12 mouse cellular contexts compared by ENCODE assay signal in genomic region chr12:32533641-32534040, GRCm38 (mm10).
A peak's percentile ranks its signal among the peaks of the same experiment; 100 is the strongest.
DNase-seq lines count a peak whose midpoint lies in the region; ATAC-seq and TF ChIP-seq lines count a peak whose summit lies in the region.
"Had no signal": no experiment of that assay in that cellular context is flagged by ENCODE, and none has a peak within 500 bp of the region (broad histone marks: within the 10 kb centered on the region; RNA-seq: fewer than 3 reads in every experiment).

No protein-coding gene starts in this region.

- no peak for ATAC-seq in embryonic facial prominence, embryonic 14.5 days (ENCODE audit: low read depth)
- peak; percentile 62; the same call in 1 of the 2 replicates for ATAC-seq in lung, postnatal 0 days
- ATAC-seq in hindbrain, embryonic 13.5 days (ENCODE audit: low FRiP score): no peak

- H3K36me3 ChIP-seq in embryonic facial prominence, embryonic 14.5 days (ENCODE audit: control insufficient read depth, insufficient read depth, low read length): no peaks in the 10 kb centered on the region
- H3K36me3 ChIP-seq in embryonic facial prominence, embryonic 10.5 days (replicated peaks): no peaks in the 10 kb centered on the region
- H3K36me3 ChIP-seq in lung, postnatal 0 days (ENCODE audit: insufficient read depth, low read length): no peaks in the 10 kb centered on the region
- no peaks in the 10 kb centered on the region for H3K36me3 ChIP-seq in hindbrain, embryonic 13.5 days

- H3K9ac ChIP-seq in embryonic facial prominence, embryonic 14.5 days (ENCODE audit: low read depth, low read length): no peak overlapping the region
- H3K9ac ChIP-seq in lung, postnatal 0 days (replicated peaks; ENCODE audit: low read depth): no peak overlapping the region
- no peak overlapping the region for H3K9ac ChIP-seq in hindbrain, embryonic 13.5 days

- TF ChIP-seq EP300 in lung, postnatal 0 days (IDR thresholded peaks at IDR 0.05): no peak

- H3K4me1 ChIP-seq in embryonic facial prominence, embryonic 14.5 days (ENCODE audit: control insufficient read depth, insufficient read depth, low read length): no peaks in the 10 kb centered on the region
- no peaks in the 10 kb centered on the region for H3K4me1 ChIP-seq in embryonic facial prominence, embryonic 10.5 days
- no peaks in the 10 kb centered on the region for H3K4me1 ChIP-seq in lung, postnatal 0 days (ENCODE audit: insufficient read depth, low read depth, low read length)
- no peaks in the 10 kb centered on the region for H3K4me1 ChIP-seq in hindbrain, embryonic 13.5 days (replicated peaks)

- no peaks in the 10 kb centered on the region for H3K27me3 ChIP-seq in embryonic facial prominence, embryonic 14.5 days (replicated peaks; ENCODE audit: control insufficient read depth, insufficient read depth, low read length)
- H3K27me3 ChIP-seq in embryonic facial prominence, embryonic 10.5 days (replicated peaks; ENCODE audit: low read depth, poor library complexity, severe bottlenecking): no peaks in the 10 kb centered on the region
- no peaks in the 10 kb centered on the region for H3K27me3 ChIP-seq in lung, postnatal 0 days (replicated peaks; ENCODE audit: insufficient read depth, low read length)
- no peaks in the 10 kb centered on the region for H3K27me3 ChIP-seq in hindbrain, embryonic 13.5 days

- no peaks in the 10 kb centered on the region for H3K9me3 ChIP-seq in embryonic facial prominence, embryonic 14.5 days (ENCODE audit: control insufficient read depth, low read length)
- no peaks in the 10 kb centered on the region for H3K9me3 ChIP-seq in embryonic facial prominence, embryonic 10.5 days
- H3K9me3 ChIP-seq in lung, postnatal 0 days (ENCODE audit: low read length): no peaks in the 10 kb centered on the region
- H3K9me3 ChIP-seq in hindbrain, embryonic 13.5 days: no peaks in the 10 kb centered on the region

- H3K27ac ChIP-seq in embryonic facial prominence, embryonic 14.5 days (replicated peaks; ENCODE audit: low read depth, low read length): no peak overlapping the region
- no peak overlapping the region for H3K27ac ChIP-seq in embryonic facial prominence, embryonic 10.5 days (replicated peaks)
- no peak overlapping the region for H3K27ac ChIP-seq in lung, postnatal 0 days (ENCODE audit: low read length)
- no peak overlapping the region for H3K27ac ChIP-seq in hindbrain, embryonic 13.5 days

- DNase-seq in embryonic facial prominence, embryonic 14.5 days (ENCODE audit: low spot score): peak; percentile 9
- no peak for DNase-seq in embryonic facial prominence, embryonic 10.5 days (ENCODE audit: low spot score)
- DNase-seq in adipocyte (ENCODE audit: low spot score): peak; percentile 64
- DNase-seq in kidney, adult 8-10 months: peak; percentile 8 to 18
- peak; percentile 65 for DNase-seq in lung, postnatal 0 days (ENCODE audit: low spot score)
- no peak for DNase-seq in right cerebral cortex, postnatal 4 days
- no peak for DNase-seq in T-cell, adult 2 months (ENCODE audit: low spot score)
- DNase-seq: B cell, adult 2 months; cerebellum, adult 9-10 months; gastrocnemius, postnatal 10 days; thymus, postnatal 4 days had no signal

- no peak overlapping the region for H3K4me3 ChIP-seq in embryonic facial prominence, embryonic 14.5 days (ENCODE audit: low read depth, low read length)
- no peak overlapping the region for H3K4me3 ChIP-seq in embryonic facial prominence, embryonic 10.5 days
- H3K4me3 ChIP-seq in lung, postnatal 0 days (ENCODE audit: low read depth, low read length): no peak overlapping the region
- no peak overlapping the region for H3K4me3 ChIP-seq in hindbrain, embryonic 13.5 days

- TF ChIP-seq CTCF in lung, postnatal 0 days (IDR thresholded peaks at IDR 0.05): no peak

- H3K4me2 ChIP-seq in embryonic facial prominence, embryonic 14.5 days (ENCODE audit: low read depth, low read length): no peak overlapping the region
- no peak overlapping the region for H3K4me2 ChIP-seq in lung, postnatal 0 days (replicated peaks; ENCODE audit: low read depth, low read length)
- H3K4me2 ChIP-seq in hindbrain, embryonic 13.5 days: no peak overlapping the region

Comparison
In these comparisons a context has a peak if more than half of its experiments do, and no peak if none do; other contexts are left out.
1. DNase-seq: peak in embryonic facial prominence, embryonic 14.5 days (single experiment), adipocyte (single experiment), kidney, adult 8-10 months (2 of 2) and lung, postnatal 0 days (single experiment); none in embryonic facial prominence, embryonic 10.5 days (single experiment), right cerebral cortex, postnatal 4 days (single experiment) and T-cell, adult 2 months (single experiment).